Mouse (Mus musculus) forebrain, embryonic 14.5 days (tissue): ENCODE results near the gene Gcnt2. TPM values are rescaled to one million over a fixed set of nuclear protein-coding genes. Genes with fewer than 3 reads are reported as not detected.

Source experiments
- ATAC-seq: fragments of 200-750 bp; cut with Nextera tagmentation; 2 replicates; pipeline ENCODE4 v1.8.0; 2017; ENCODE audit warnings: mild to moderate bottlenecking, moderate library complexity
- DNase-seq: peaks from one replicate; pipeline ENCODE4 v3.0.0-alpha.2; 2015; ENCODE audit warnings: low spot score
- H3K27ac ChIP-seq: fragments of 300-500 bp; sonication (generic); 2 replicates; pipeline ENCODE4 v1.5.1; 2014; ENCODE audit warnings: low read depth, mild to moderate bottlenecking, control low read depth, low read length, moderate library complexity
- H3K27me3 ChIP-seq: fragments of 300-500 bp; sonication (generic); replicated peaks from 2 replicates; pipeline ENCODE4 v1.6.1; 2014; ENCODE audit warnings: low read length, control low read depth, mixed read lengths; ENCODE audit not compliant: control insufficient read depth, insufficient read depth
- H3K36me3 ChIP-seq: fragments of 300-500 bp; sonication (generic); 2 replicates; pipeline ENCODE4 v1.6.1; 2014; ENCODE audit warnings: low read length, control low read depth; ENCODE audit not compliant: control insufficient read depth, insufficient read depth
- H3K4me1 ChIP-seq: fragments of 300-500 bp; sonication (generic); 2 replicates; pipeline ENCODE4 v1.6.1; 2014; ENCODE audit warnings: antibody characterized with exemption, low read length, control low read depth; ENCODE audit not compliant: control insufficient read depth, insufficient read depth
- H3K4me2 ChIP-seq: fragments of 300-500 bp; sonication (generic); 2 replicates; pipeline ENCODE4 v1.6.1; 2014; ENCODE audit warnings: mild to moderate bottlenecking, control low read depth, low read length
- H3K4me3 ChIP-seq: fragments of 300-500 bp; sonication (generic); 2 replicates; pipeline ENCODE4 v1.5.1; 2014; ENCODE audit warnings: low read depth, low read length, control low read depth
- H3K9ac ChIP-seq: fragments of 300-500 bp; sonication (generic); 2 replicates; pipeline ENCODE4 v1.6.1; 2014; ENCODE audit warnings: mild to moderate bottlenecking, low read length, control low read depth, moderate library complexity
- H3K9me3 ChIP-seq: fragments of 300-500 bp; sonication (generic); replicated peaks from 2 replicates; pipeline ENCODE4 v1.6.1; 2016; ENCODE audit warnings: low read length, control low read depth, mixed read lengths; ENCODE audit not compliant: control insufficient read depth
- WGBS: fragments of 180-500 bp; shearing (Covaris S2); extraction: QIAGEN DNeasy Blood & Tissue Kit; methylation state at CpG from one replicate; pipeline ENCODE4 v1.1.7; 2014; 5-methylcytosine and 5-hydroxymethylcytosine counted together
- polyA plus RNA-seq: library from polyadenylated mRNA; unstranded; fragments of >200 nt; fragmentation: Nextera tagmentation; extraction: Ambion mirVana; gene quantifications from 2 replicates; pipeline ENCODE4 v1.2.1, GENCODE M21; 2014

Gene Gcnt2
- polyA plus RNA-seq, 1 experiment from 2014 or later = 5.2 TPM

- H3K4me3 ChIP-seq = no peak overlapping the region
- H3K9me3 ChIP-seq = no peaks in the 10 kb centered on the region
- H3K27me3 ChIP-seq = 0 out of 2 replicates have a peak, but pooled peaks cover 3% of the 10 kb centered on the region
- WGBS = 70% methylated on average over 9 of the region's 9 CpGs
- DNase-seq = no peak
- no peak overlapping the region for H3K4me2 ChIP-seq
- H3K4me1 ChIP-seq = no peaks in the 10 kb centered on the region
- no peak overlapping the region for H3K27ac ChIP-seq
- H3K9ac ChIP-seq = no peak overlapping the region
- no peak for ATAC-seq
- no peaks in the 10 kb centered on the region for H3K36me3 ChIP-seq
Measured at GRCm38 (mm10) chr13:40846375-40846774, 13.2 kb upstream of the Gcnt2 start.

DNA sequence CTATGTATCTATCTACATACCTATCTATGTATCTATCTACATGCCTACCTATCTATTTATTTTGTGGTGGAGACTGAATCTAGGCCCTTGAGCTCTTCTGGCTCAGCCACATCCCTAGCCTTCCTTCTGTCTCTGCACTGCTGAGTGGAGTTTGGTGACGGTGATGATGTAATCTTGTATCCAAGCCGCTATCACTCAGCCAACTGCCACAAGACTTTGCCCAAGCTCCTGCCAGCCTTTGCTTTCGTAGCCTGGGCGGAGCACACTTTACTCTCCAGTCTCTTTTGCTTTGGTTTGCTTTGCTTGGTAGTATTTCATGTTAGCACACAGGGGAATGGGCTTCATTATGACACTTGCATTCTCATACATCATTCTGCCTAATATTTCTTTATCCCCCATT, 11.7 kb upstream of the Gcnt2 start:
- H3K9me3 ChIP-seq = no peaks in the 10 kb centered on the region
- H3K4me3 ChIP-seq = no peak overlapping the region
- DNase-seq (no peak), ATAC-seq (no peak)
- no peak overlapping the region for H3K9ac ChIP-seq
- H3K4me1 ChIP-seq = no peaks in the 10 kb centered on the region
- WGBS = 76% methylated on average over 4 of the region's 4 CpGs
- H3K4me2 ChIP-seq = no peak overlapping the region
- H3K27me3 ChIP-seq = 0 out of 2 replicates have a peak, but pooled peaks cover 3% of the 10 kb centered on the region
- H3K36me3 ChIP-seq = no peaks in the 10 kb centered on the region
- no peak overlapping the region for H3K27ac ChIP-seq

DNA sequence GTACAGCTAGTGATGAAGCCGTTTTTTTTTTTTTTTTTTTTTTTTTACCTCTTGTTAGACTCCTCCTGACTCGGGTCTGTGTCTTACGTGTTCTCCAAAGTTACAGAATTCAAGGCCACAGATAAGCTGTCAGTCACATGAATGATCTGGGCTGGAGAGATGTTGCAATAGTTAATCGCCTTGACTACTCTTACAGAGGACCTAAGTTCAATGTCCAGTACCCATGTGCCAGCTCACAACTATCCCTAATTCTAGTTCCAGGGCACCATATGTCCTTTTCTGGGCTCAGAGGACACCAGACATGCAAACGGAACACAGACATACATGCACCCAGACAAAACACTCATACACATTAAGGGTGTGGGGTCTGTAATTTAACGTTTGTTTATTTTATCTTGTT, 8.9 kb upstream of the Gcnt2 start:
- no peak for ATAC-seq
- WGBS = 92% methylated on average over 6 of the region's 6 CpGs

GRCm38 (mm10) chr13:40851281-40851680, 8.3 kb upstream of the Gcnt2 start:
- H3K9ac ChIP-seq = no peak overlapping the region
- no peaks in the 10 kb centered on the region for H3K27me3 ChIP-seq
- H3K4me3 ChIP-seq = no peak overlapping the region
- ATAC-seq (no peak), DNase-seq (no peak)
- peaks cover 5% of the 10 kb centered on the region; the same call in 1 of the 2 replicates for H3K4me1 ChIP-seq
- 70% methylated on average over 7 of the region's 7 CpGs for WGBS
- H3K36me3 ChIP-seq = no peaks in the 10 kb centered on the region
- no peaks in the 10 kb centered on the region for H3K9me3 ChIP-seq
- no peak overlapping the region for H3K27ac ChIP-seq
- H3K4me2 ChIP-seq = no peak overlapping the region

More for the DNA sequence above, 8.9 kb upstream of the Gcnt2 start:
- H3K9me3 ChIP-seq = no peaks in the 10 kb centered on the region
- no peak overlapping the region for H3K4me2 ChIP-seq
- no peak overlapping the region for H3K27ac ChIP-seq
- DNase-seq = no peak
- 0 out of 2 replicates have a peak, but pooled peaks cover 3% of the 10 kb centered on the region for H3K27me3 ChIP-seq
- H3K4me1 ChIP-seq = peaks cover 5% of the 10 kb centered on the region; the same call in 1 of the 2 replicates
- H3K9ac ChIP-seq = no peak overlapping the region
- no peak overlapping the region for H3K4me3 ChIP-seq
- H3K36me3 ChIP-seq = no peaks in the 10 kb centered on the region

GRCm38 (mm10) chr13:40851961-40852360, 7.6 kb upstream of the Gcnt2 start:
- Histone ChIP-seq H3K9ac (no peak overlapping the region), H3K27me3 (no peaks in the 10 kb centered on the region), H3K27ac (no peak overlapping the region), H3K36me3 (no peaks in the 10 kb centered on the region), H3K4me1 (peaks cover 5% of the 10 kb centered on the region; the same call in 1 of the 2 replicates), H3K9me3 (no peaks in the 10 kb centered on the region), H3K4me3 (no peak overlapping the region), H3K4me2 (no peak overlapping the region)
- no peak for ATAC-seq
- WGBS = 73% methylated on average over 13 of the region's 13 CpGs
- DNase-seq = no peak

DNA sequence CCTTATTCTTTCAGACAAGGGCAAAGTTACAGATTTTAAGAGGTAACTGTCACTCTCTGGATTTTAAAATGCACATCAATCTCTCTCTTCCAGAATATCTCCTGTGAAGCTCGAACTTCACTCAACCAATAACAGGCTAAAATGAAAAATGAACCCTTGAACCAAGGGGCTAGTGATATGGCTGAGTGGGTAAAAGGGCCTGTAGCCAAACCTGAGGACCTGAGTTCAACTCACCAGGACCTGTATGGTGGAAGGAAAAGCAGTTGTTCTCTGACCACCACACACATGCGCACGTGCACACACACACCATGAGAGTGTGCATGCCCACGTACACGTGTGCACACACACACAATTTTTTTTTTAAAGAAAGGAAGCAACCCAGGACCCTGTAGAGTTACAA, 6.8 kb upstream of the Gcnt2 start:
- DNase-seq = no peak
- Histone ChIP-seq H3K27ac (no peak overlapping the region), H3K4me2 (no peak overlapping the region), H3K4me1 (peaks cover 5% of the 10 kb centered on the region; the same call in 1 of the 2 replicates), H3K9ac (no peak overlapping the region), H3K4me3 (no peak overlapping the region), H3K9me3 (no peaks in the 10 kb centered on the region), H3K27me3 (no peaks in the 10 kb centered on the region), H3K36me3 (no peaks in the 10 kb centered on the region)
- ATAC-seq = no peak
- WGBS = 89% methylated on average over 5 of the region's 5 CpGs

GRCm38 (mm10) chr13:40853842-40854241, 5.7 kb upstream of the Gcnt2 start:
- H3K27ac ChIP-seq = no peak overlapping the region
- no peaks in the 10 kb centered on the region for H3K36me3 ChIP-seq
- H3K4me3 ChIP-seq = no peak overlapping the region
- H3K27me3 ChIP-seq = no peaks in the 10 kb centered on the region
- WGBS = 84% methylated on average over 4 of the region's 4 CpGs
- DNase-seq (no peak), ATAC-seq (no peak)
- no peak overlapping the region for H3K9ac ChIP-seq
- peaks cover 5% of the 10 kb centered on the region; the same call in 1 of the 2 replicates for H3K4me1 ChIP-seq
- H3K9me3 ChIP-seq = no peaks in the 10 kb centered on the region
- H3K4me2 ChIP-seq = no peak overlapping the region

GRCm38 (mm10) chr13:40854451-40855058, 5.0 kb upstream of the Gcnt2 start:
- Histone ChIP-seq H3K36me3 (no peaks in the 10 kb centered on the region), H3K4me2 (peak overlapping the region; percentile 52), H3K9me3 (no peaks in the 10 kb centered on the region), H3K9ac (peak overlapping the region; percentile 35), H3K27ac (no peak overlapping the region), H3K4me3 (peak overlapping the region; percentile 21), H3K27me3 (no peaks in the 10 kb centered on the region), H3K4me1 (peaks cover 5% of the 10 kb centered on the region; the same call in 1 of the 2 replicates)
- ATAC-seq = no peak
- DNase-seq = peak; percentile 56
- WGBS = 2% methylated on average over 13 of the region's 13 CpGs

- Histone ChIP-seq H3K4me3 (no peak overlapping the region), H3K27me3 (no peaks in the 10 kb centered on the region), H3K9ac (no peak overlapping the region), H3K4me2 (no peak overlapping the region), H3K9me3 (no peaks in the 10 kb centered on the region), H3K27ac (no peak overlapping the region), H3K4me1 (peaks cover 5% of the 10 kb centered on the region; the same call in 1 of the 2 replicates), H3K36me3 (no peaks in the 10 kb centered on the region)
- no peak for DNase-seq
- 81% methylated on average over 6 of the region's 6 CpGs for WGBS
- ATAC-seq = no peak
Measured at GRCm38 (mm10) chr13:40855266-40855665, 4.3 kb upstream of the Gcnt2 start.
